Mouse (Mus musculus): ENCODE data around the gene Hcar2. TPM values are rescaled to one million over a fixed set of nuclear protein-coding genes. Genes with fewer than 3 reads are reported as not detected.
A peak's percentile ranks its signal among the peaks of the same experiment; 100 is the strongest.

Hcar2 gene
- total and polyA plus RNA-seq, 2 experiments from 2014 or later = not detected

GRCm38 (mm10) chr5:123904059-123904672 is 38.9 kb upstream of the Hcar2 start:
- H3K36me3 ChIP-seq (ENCODE audit: insufficient read depth, low read length) = 0 out of 2 replicates have a peak, but pooled peaks cover 3% of the 10 kb centered on the region
- H3K4me3 ChIP-seq (ENCODE audit: low read depth, low read length) = no peak overlapping the region
- ATAC-seq (ENCODE audit: low FRiP score) (no peak), DNase-seq (ENCODE audit: low spot score) (no peak)
- H3K27me3 ChIP-seq (ENCODE audit: insufficient read depth, low read length) = no peaks in the 10 kb centered on the region
- H3K9me3 ChIP-seq (ENCODE audit: low read length) = no peaks in the 10 kb centered on the region
- TF ChIP-seq CTCF (IDR thresholded peaks at IDR 0.05) = peak; percentile 19; the same call in 1 of the 2 replicates
- peaks cover 11% of the 10 kb centered on the region; the same call in 1 of the 2 replicates for H3K4me1 ChIP-seq (ENCODE audit: insufficient read depth, low read length)
- WGBS = 80% methylated on average over 11 of the region's 11 CpGs
- no peak overlapping the region for H3K9ac ChIP-seq (replicated peaks; ENCODE audit: low read length, poor library complexity, severe bottlenecking)
- no peak overlapping the region for H3K4me2 ChIP-seq (ENCODE audit: low read depth, low read length, poor library complexity, severe bottlenecking)
- no peak overlapping the region for H3K27ac ChIP-seq (ENCODE audit: low read depth, low read length)

GRCm38 (mm10) chr5:123897352-123897751 is 32.1 kb upstream of the Hcar2 start:
- DNase-seq (ENCODE audit: low spot score) (no peak), ATAC-seq (ENCODE audit: low FRiP score) (no peak)
- no peak for TF ChIP-seq CTCF (IDR thresholded peaks at IDR 0.05)
- 83% methylated on average over 13 of the region's 13 CpGs for WGBS
- H3K4me3 ChIP-seq (ENCODE audit: low read depth, low read length) = no peak overlapping the region
- no peaks in the 10 kb centered on the region for H3K4me1 ChIP-seq (ENCODE audit: insufficient read depth, low read length)
- H3K9ac ChIP-seq (replicated peaks; ENCODE audit: low read length, poor library complexity, severe bottlenecking) = no peak overlapping the region
- H3K27me3 ChIP-seq (ENCODE audit: insufficient read depth, low read length) = no peaks in the 10 kb centered on the region
- H3K27ac ChIP-seq (ENCODE audit: low read depth, low read length) = no peak overlapping the region
- no peaks in the 10 kb centered on the region for H3K36me3 ChIP-seq (ENCODE audit: insufficient read depth, low read length)
- no peak overlapping the region for H3K4me2 ChIP-seq (ENCODE audit: low read depth, low read length, poor library complexity, severe bottlenecking)
- H3K9me3 ChIP-seq (ENCODE audit: low read length) = no peaks in the 10 kb centered on the region

GRCm38 (mm10) chr5:123896395-123896794 is 31.1 kb upstream of the Hcar2 start:
- no peak for TF ChIP-seq CTCF (IDR thresholded peaks at IDR 0.05)
- WGBS = 84% methylated on average over 11 of the region's 11 CpGs
- H3K4me2 ChIP-seq (ENCODE audit: low read depth, low read length, poor library complexity, severe bottlenecking) = no peak overlapping the region

GRCm38 (mm10) chr5:123893520-123893919 is 28.2 kb upstream of the Hcar2 start:
- WGBS = 91% methylated on average over 5 of the region's 5 CpGs
- Histone ChIP-seq H3K9ac (replicated peaks; ENCODE audit: low read length, poor library complexity, severe bottlenecking) (no peak overlapping the region), H3K4me1 (ENCODE audit: insufficient read depth, low read length) (no peaks in the 10 kb centered on the region), H3K27ac (ENCODE audit: low read depth, low read length) (no peak overlapping the region), H3K36me3 (ENCODE audit: insufficient read depth, low read length) (no peaks in the 10 kb centered on the region), H3K27me3 (ENCODE audit: insufficient read depth, low read length) (no peaks in the 10 kb centered on the region), H3K4me3 (ENCODE audit: low read depth, low read length) (no peak overlapping the region), H3K4me2 (ENCODE audit: low read depth, low read length, poor library complexity, severe bottlenecking) (no peak overlapping the region), H3K9me3 (ENCODE audit: low read length) (no peaks in the 10 kb centered on the region)
- no peak for TF ChIP-seq CTCF (IDR thresholded peaks at IDR 0.05)
- ATAC-seq (ENCODE audit: low FRiP score) = no peak
- DNase-seq (ENCODE audit: low spot score) = no peak

More at GRCm38 (mm10) chr5:123896395-123896794, 31.1 kb upstream of the Hcar2 start:
- Histone ChIP-seq H3K36me3 (ENCODE audit: insufficient read depth, low read length) (no peaks in the 10 kb centered on the region), H3K9me3 (ENCODE audit: low read length) (no peaks in the 10 kb centered on the region), H3K4me3 (ENCODE audit: low read depth, low read length) (no peak overlapping the region), H3K27me3 (ENCODE audit: insufficient read depth, low read length) (no peaks in the 10 kb centered on the region), H3K27ac (ENCODE audit: low read depth, low read length) (no peak overlapping the region), H3K9ac (replicated peaks; ENCODE audit: low read length, poor library complexity, severe bottlenecking) (no peak overlapping the region), H3K4me1 (ENCODE audit: insufficient read depth, low read length) (no peaks in the 10 kb centered on the region)
- ATAC-seq (ENCODE audit: low FRiP score) (no peak), DNase-seq (ENCODE audit: low spot score) (no peak)

- WGBS = 51% methylated on average over 6 of the region's 6 CpGs
- H3K27me3 ChIP-seq (ENCODE audit: insufficient read depth, low read length) = no peaks in the 10 kb centered on the region
- H3K4me1 ChIP-seq (ENCODE audit: insufficient read depth, low read length) = no peaks in the 10 kb centered on the region
- TF ChIP-seq CTCF (IDR thresholded peaks at IDR 0.05) = no peak
- DNase-seq (ENCODE audit: low spot score) (peak; percentile 31), ATAC-seq (ENCODE audit: low FRiP score) (no peak)
- no peaks in the 10 kb centered on the region for H3K36me3 ChIP-seq (ENCODE audit: insufficient read depth, low read length)
- H3K4me2 ChIP-seq (ENCODE audit: low read depth, low read length, poor library complexity, severe bottlenecking) = no peak overlapping the region
- H3K9me3 ChIP-seq (ENCODE audit: low read length) = no peaks in the 10 kb centered on the region
- no peak overlapping the region for H3K27ac ChIP-seq (ENCODE audit: low read depth, low read length)
- no peak overlapping the region for H3K9ac ChIP-seq (replicated peaks; ENCODE audit: low read length, poor library complexity, severe bottlenecking)
- H3K4me3 ChIP-seq (ENCODE audit: low read depth, low read length) = no peak overlapping the region
These were observed 26.4 kb upstream of the Hcar2 start for GRCm38 (mm10) chr5:123891669-123892068.

GRCm38 (mm10) chr5:123890987-123891386 is 25.7 kb upstream of the Hcar2 start:
- 76% methylated on average over 5 of the region's 5 CpGs for WGBS
- TF ChIP-seq CTCF (IDR thresholded peaks at IDR 0.05) = no peak
- no peak overlapping the region for H3K9ac ChIP-seq (replicated peaks; ENCODE audit: low read length, poor library complexity, severe bottlenecking)

More at GRCm38 (mm10) chr5:123890987-123891386, 25.7 kb upstream of the Hcar2 start:
- H3K36me3 ChIP-seq (ENCODE audit: insufficient read depth, low read length) = no peaks in the 10 kb centered on the region
- H3K27me3 ChIP-seq (ENCODE audit: insufficient read depth, low read length) = no peaks in the 10 kb centered on the region
- DNase-seq (ENCODE audit: low spot score) (no peak), ATAC-seq (ENCODE audit: low FRiP score) (no peak)
- no peak overlapping the region for H3K27ac ChIP-seq (ENCODE audit: low read depth, low read length)
- no peak overlapping the region for H3K4me3 ChIP-seq (ENCODE audit: low read depth, low read length)
- H3K4me1 ChIP-seq (ENCODE audit: insufficient read depth, low read length) = no peaks in the 10 kb centered on the region
- no peak overlapping the region for H3K4me2 ChIP-seq (ENCODE audit: low read depth, low read length, poor library complexity, severe bottlenecking)
- no peaks in the 10 kb centered on the region for H3K9me3 ChIP-seq (ENCODE audit: low read length)
